Mouse (Mus musculus): ENCODE measurements at regions not wholly inside any gene's neighbourhood (a gene's known extent, or its start where the extent isn't known, plus 50 kb on each side); places are given as distances from the start of the nearest gene placed in this dataset.
A peak's percentile ranks its signal among the peaks of the same experiment; 100 is the strongest.

- H3K9ac ChIP-seq (ENCODE audit: low read length), result no peak overlapping the region
- no peak overlapping the region for H3K4me3 ChIP-seq (ENCODE audit: control insufficient read depth in 1 of 2, insufficient read depth in 1 of 2, low read depth in 1 of 2, low read length in 2 of 2)
- no peak overlapping the region for H3K27ac ChIP-seq (replicated peaks in 1 of 2; ENCODE audit: control insufficient read depth in 1 of 2, insufficient read depth in 1 of 2, low read depth in 2 of 2, low read length in 2 of 2)
- no peaks in the 10 kb centered on the region for H3K27me3 ChIP-seq (ENCODE audit: control insufficient read depth, insufficient read depth, low read length)
- H3K4me1 ChIP-seq (ENCODE audit: control insufficient read depth in 2 of 2, insufficient read depth in 2 of 2, low read length in 2 of 2), result no peaks in the 10 kb centered on the region
- H3K9me3 ChIP-seq (ENCODE audit: control insufficient read depth, low read length), result no peaks in the 10 kb centered on the region
- 16% methylated on average over 11 of the region's 11 CpGs for WGBS
- ATAC-seq (ENCODE audit: insufficient number of reproducible peaks, insufficient read depth, low FRiP score, low read depth), result no peak
- no peaks in the 10 kb centered on the region for H3K36me3 ChIP-seq (ENCODE audit: control insufficient read depth, insufficient read depth, low read length)
- H3K4me2 ChIP-seq (ENCODE audit: low read length), result peak overlapping the region; percentile 34
Measured at GRCm38 (mm10) chr17:93817656-93818055, 618.8 kb downstream of the Adcyap1 start.

Measured in heart, embryonic 14.5 days (tissue).